Mouse (Mus musculus) liver, adult 2 months (tissue): ENCODE measurements around the gene Cxadr.

Source experiments
- CTCF ChIP-seq: fragments of 200-500 bp; IDR thresholded peaks from 2 replicates; pipeline ENCODE4 v1.5.1; 2011; ENCODE audit warnings: low read depth, low read length, control low read depth
- POLR2A ChIP-seq: fragments of 200-500 bp; IDR thresholded peaks from 2 replicates; pipeline ENCODE4 v1.6.1; 2011; ENCODE audit warnings: low read length, control low read depth; ENCODE audit not compliant: insufficient read depth; ENCODE audit errors: extremely low read depth

DNA sequence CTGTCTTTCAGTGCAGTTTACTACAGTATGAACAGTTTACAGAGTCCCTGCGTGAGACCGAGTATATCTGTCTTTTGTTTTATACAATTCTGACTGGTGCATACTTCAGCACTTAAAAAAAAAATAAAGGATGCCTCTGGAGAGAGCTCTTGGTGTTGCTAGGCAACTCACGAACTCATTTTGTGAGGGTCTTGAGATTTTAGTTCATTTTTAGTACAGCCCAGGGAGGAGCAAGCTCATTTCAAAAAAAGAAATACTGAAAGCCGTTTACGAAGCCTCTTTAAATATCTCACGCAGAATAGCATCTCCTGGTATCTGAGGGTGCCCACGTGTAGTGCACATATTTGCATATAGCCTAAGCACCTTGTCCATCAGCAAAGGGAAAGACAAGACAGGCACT lies 20.9 kb downstream of the Cxadr start:
- TF ChIP-seq CTCF (no peak), POLR2A (no peak)
